Mouse (Mus musculus) urinary bladder, adult 18-20 months (tissue): Measurements from ENCODE around the gene Fry.

Experiments used
- DNase-seq, 2 experiments: peaks; one replicate each; pipeline ENCODE4 v3.0.0; 2022; ENCODE audit warnings: low spot score in 2 of 2, mixed read lengths in 2 of 2

The Fry gene

DNA sequence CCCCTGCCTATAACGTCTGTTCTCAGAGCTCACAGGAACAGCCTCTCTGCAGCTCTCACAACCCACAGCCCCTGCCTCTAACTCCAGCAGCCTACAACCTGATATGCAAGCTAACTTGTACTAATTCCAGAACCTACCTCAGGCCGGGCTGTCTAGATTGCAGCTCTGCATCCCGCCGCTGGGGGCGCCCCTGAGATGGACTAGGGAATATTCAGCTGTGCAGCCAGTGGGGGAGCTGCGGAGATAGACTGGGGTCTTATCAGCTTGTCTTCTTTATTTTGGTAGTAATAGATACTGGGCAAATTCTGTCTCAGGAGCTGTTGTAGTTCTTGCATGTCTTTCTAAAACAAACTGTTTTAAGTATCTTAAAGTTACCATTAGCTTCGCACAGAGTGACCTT is 101.9 kb downstream of the Fry start:
- no peak for DNase-seq

- DNase-seq = no peak
Observed at GRCm38 (mm10) chr5:150221806-150222205, 103.4 kb downstream of the Fry start.

DNA sequence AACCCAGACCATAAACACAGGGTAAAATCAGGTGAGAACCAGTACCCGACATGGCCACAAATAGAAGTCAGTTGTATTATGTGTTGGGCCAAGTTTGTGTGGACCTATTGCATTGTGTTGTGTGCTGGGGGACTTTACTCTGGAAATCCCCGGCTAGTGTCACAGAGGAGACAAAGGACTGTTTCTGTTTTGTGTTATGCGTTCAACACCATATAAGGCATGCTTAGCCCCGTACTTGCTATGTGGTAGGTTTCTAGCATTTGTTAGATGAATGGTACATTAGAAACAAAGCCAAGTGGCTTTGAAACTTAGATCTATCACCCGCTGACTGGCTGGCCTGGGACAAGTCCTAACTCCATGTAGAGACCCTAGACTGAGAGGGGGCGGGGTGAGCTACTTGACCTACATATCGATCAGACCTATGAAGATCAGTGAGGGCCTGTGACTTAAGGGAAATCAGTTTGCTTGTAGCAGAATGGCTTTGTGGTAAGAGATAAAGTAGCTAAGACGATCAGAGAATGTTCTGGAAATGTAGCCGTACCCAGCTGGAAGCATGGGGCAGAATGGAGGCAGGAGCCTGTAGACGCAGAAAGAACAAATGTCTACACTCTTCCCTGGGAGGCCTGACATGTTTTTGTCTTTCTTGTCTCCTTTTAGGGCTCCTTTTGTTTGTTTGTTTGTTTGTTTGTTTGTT is 105.2 kb downstream of the Fry start:
- DNase-seq = no peak

DNA sequence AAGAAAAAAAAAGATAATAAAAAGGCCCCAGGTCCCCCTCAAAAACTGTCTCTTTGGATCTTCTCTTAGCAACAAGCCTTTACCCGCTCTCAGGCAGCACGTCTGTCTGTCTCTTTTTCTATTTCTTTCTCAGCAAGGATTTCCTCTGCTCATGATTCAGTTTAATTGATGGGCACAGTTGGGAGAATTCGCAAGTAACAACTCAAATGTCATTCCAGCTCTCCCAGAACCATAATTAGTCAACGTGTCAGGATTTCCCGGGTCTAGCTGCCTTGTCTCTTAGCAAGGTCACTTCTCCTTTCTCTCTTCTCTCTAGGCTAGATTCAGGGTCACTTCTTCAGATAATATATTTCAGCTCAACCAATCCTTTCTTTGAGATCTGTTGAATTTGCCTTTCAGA is 110.6 kb downstream of the Fry start:
- no peak for DNase-seq

DNA sequence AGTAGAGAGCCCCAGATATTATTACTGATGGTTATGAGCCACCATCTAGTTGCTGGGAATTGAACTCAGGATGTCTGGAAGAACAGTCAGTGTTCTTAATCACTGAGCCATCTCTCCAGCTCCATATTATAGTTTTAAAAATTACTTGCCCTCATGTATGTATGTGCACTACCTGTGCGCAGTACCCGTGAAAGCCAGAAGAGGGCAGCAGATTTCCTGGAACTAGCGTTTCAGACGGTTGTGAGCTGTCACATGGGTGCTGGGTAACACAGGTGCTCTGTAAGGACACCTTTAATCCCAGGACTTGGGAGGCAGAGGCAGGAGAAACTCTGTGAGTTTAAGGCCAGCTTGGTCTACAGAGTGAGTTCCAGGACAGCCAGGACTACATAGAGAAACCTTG is 111.3 kb downstream of the Fry start:
- no peak for DNase-seq

- no peak for DNase-seq
Observed at GRCm38 (mm10) chr5:150232159-150233150, 114.0 kb downstream of the Fry start.

DNA sequence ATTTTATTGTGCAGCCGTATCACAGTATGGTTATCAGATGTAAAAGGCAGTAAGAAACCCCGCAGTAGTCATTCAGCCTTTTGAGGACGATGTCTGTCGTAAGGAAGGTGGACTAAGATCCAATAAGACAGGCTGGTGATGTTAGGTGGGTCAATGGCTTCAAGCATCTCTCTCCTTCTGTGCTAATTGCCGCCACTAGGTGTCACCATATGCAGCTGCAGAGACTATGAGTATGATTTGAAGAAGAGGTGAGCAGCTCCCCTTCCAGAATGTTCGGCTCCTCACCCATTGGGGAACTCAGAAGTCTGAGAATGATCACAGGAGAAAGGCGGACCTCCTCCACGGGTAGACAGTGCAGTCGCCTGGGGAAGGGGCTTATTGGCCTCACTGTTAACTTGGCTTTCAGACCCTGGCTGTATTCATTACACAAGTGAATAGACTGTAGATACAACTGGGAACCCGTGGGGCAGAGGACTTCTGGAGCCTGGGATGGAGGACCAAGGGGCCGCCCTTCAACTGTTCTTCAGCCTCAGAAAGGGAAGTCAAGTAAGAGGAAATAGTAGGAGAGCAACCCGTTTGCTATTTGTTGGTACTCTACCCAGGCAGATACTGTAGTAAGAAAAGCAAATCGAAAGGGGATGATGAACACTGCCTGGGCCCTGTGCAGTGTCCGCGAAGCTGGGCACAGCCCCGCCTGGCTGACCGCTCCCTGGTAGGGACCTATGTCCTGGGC is 114.9 kb downstream of the Fry start:
- peak in 1 of 2 experiments; percentile 32 for DNase-seq

GRCm38 (mm10) chr5:150235931-150236330 is 117.5 kb downstream of the Fry start:
- no peak for DNase-seq

DNA sequence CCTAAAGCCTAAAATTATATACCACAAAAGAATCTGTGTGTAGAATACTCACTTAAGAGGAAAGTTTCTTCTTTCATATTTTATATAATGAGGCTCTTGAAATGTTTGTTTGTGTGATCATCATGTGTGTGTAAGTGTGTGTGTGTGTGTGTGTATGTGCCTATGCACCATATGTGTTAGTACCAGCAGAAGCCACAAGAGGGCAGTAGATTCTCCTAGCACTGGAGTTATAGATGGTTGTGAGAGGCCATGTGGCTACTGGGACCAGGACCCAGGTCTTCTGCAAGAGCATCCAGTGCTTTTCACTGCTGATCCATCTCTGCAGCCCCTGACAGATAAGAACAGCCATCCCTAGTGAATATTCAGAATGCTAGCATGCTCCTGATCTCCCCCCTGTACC is 118.2 kb downstream of the Fry start:
- no peak for DNase-seq

DNA sequence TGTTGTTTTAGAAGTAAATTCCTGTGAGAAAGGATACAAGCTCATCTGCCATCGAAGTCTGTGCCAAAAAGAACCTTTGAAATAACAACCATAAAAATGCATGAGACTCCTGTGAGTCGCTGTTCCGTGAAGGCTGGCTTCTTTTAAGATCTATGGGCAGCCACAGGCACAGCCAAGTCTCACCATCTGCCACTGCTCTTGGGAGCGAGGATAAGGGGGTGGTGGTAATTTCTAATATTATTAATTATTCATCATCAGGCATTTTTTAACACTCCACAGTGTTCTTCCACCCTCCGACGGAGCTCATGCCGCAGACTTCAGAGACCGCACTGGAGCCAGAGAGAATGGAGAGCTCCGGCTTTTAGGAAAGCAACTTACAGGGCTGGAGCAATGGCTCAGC is 123.2 kb downstream of the Fry start:
- DNase-seq = no peak

DNA sequence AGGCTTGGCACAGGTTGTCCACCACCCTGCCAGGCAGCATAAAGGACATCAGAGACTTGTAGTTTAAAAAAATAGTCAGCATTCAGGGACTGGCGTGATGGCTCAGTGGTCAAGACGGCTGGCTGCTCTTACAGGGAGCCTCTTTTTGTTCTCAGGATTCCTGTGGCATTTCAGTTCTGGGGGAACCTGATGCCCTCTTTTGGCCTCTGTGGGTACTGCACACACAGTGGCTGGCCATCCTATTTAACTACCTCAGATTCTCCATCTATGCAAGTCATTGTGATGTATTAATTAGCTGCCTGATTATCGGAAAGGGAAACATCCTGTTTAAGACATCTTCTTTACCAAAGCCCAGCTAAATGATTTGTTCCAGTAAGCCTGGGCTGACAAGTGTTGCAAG is 128.3 kb downstream of the Fry start:
- no peak for DNase-seq

DNA sequence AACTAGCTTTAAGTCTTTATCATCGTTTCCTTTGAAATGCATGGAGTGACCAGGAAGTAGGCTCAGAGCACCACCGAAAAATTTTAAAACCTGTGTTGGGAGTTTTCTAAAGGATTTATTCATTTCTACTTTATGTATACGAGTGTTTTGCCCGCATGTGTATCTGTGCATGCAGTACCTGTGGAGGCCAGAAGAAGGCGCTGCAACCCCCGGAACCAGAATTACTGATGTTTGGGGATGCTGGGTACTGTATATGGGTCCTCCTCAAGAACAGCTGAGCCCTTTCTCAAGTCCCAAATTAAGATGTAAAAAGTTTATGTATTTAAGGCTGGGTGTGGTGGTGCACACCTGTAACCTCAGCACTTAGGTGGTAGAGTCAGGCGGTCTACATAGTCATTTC is 139.3 kb downstream of the Fry start:
- no peak for DNase-seq

GRCm38 (mm10) chr5:150259191-150260053 is 141.0 kb downstream of the Fry start:
- peak; percentile 19 to 31 for DNase-seq

GRCm38 (mm10) chr5:150260054-150260386 is 141.6 kb downstream of the Fry start:
- DNase-seq = no peak

- DNase-seq = no peak
Observed at GRCm38 (mm10) chr5:150261361-150261760, 142.9 kb downstream of the Fry start.

GRCm38 (mm10) chr5:150262046-150262716 is 143.7 kb downstream of the Fry start:
- no peak for DNase-seq

DNA sequence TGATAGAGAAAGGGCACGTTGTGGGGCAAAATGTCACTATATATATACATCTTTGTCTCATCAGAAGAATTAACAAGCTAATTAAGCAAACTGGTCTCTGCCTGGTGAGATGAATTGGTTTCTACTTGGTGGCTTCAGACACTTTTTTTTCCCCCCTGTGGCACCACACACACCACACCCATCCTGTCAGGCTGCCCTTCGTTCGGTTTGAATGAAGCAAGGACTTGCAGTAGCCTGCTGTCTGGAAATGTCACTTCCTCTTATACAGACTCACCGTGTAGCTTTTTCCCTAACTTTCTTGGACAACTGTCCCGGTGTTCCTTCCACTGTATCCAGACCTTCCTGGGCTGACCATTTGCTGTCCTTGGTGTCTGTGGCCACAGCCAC is 144.3 kb downstream of the Fry start:
- DNase-seq = no peak

DNA sequence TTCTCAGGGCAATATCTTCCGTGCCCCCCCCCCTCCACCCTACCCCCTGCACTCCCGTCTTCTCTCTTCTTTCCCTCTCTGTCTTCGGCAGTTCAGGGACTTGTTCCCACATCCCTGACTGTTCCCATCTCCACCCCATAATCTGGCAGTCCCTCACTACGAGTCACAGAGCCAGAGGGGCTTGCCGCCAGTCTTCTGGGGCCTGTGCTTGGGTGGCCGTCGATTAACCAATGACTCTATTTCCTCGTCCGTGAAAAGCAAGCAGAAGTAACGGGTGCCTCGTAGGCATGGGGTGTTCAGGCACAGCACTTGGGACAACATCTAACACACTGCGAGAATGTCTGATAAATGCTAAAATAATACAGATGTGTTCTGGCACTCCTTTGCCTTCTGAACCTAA is 144.7 kb downstream of the Fry start:
- no peak for DNase-seq

- no peak for DNase-seq
Observed at GRCm38 (mm10) chr5:150263656-150264055, 145.2 kb downstream of the Fry start.

GRCm38 (mm10) chr5:150265005-150265404 is 146.6 kb downstream of the Fry start:
- no peak for DNase-seq

DNA sequence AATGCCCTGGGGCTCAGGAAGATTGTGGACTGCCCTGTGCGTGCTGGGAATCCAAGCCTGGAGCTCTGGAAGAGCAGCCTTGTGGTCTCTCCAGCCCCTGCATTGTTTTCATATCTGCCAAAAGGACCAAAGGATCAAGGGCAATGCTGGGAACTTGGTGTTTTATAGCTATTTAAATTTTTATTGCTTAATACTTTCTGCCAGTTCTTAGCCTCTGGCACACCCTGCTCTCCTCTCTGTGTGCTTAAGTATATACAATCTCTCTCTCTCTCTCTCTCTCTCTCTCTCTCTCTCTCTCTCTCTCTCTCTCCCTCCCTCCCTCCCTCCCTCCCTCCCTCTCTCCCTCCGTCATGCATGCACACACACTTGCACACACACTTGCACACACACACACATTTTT is 147.5 kb downstream of the Fry start:
- no peak for DNase-seq
